Mouse (Mus musculus): ENCODE measurements at regions not wholly inside any gene's neighbourhood (a gene's known extent, or its start where the extent isn't known, plus 50 kb on each side); places are given as distances from the start of the nearest gene placed in this dataset.

DNA sequence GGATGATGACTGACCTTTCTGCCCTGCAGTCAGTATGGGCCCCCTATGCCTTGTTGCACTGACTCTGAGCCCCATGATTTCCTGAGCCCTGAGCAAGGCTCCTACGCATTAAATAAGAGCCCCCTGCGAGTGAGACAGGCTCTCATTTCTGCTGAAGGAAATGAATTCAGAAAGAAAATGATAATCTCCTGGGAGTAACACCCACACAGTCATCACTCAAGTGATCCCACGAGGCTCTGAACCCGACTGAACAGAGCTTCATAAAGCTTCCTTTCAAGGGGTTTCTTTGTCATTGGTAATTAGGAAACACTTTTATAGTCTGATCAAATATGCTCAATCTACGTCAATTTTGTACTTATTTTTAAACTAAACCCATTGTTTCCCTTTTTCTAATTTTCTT, 330.2 kb downstream of the Olfr1505 start:
- 54% methylated on average over 5 of the region's 5 CpGs for WGBS
- Histone ChIP-seq H3K4me3 (ENCODE audit: low read length) (no peak overlapping the region), H3K36me3 (ENCODE audit: control insufficient read depth, insufficient read depth, low read length) (no peaks in the 10 kb centered on the region), H3K9me3 (ENCODE audit: control insufficient read depth, low read length) (no peaks in the 10 kb centered on the region), H3K27ac (ENCODE audit: low read depth, low read length) (no peak overlapping the region), H3K4me2 (replicated peaks; ENCODE audit: low read depth, low read length) (no peak overlapping the region), H3K9ac (ENCODE audit: low read depth, low read length) (no peak overlapping the region), H3K27me3 (ENCODE audit: control insufficient read depth, insufficient read depth, low read length) (no peaks in the 10 kb centered on the region), H3K4me1 (ENCODE audit: control insufficient read depth, insufficient read depth, low read length) (peaks cover 9% of the 10 kb centered on the region)
- no peak for ATAC-seq (ENCODE audit: low FRiP score, low TSS enrichment)

DNA sequence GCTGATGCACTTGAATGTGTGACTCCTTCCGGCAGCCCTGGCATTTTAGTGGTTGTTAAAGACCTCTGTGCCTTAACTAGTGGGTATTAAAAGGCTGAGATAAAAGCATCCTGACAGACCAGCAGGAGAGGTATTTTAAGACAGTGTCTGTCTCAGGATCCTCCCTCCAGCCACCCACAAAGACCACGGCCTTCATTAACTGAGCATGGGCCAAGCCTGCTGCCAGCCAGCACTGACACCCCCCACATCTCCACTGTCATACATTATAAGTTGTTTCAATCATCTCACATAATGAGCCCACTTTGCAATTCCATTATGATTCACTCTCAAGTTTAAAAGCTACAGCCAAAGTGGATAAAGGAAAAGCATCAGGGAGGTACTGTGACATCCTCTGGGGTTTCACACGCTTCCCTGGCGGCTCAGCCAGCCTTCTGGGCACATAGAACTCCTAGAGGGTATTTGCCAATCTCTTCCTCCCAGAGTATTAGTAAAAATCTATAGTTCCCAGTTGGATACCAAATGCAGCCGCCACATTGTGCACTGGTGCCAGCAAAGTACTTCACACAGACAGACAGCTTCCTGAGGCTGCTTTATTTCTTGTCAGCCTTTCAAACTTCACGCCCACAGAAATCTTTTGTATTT, 333.8 kb downstream of the Olfr1505 start:
- H3K36me3 ChIP-seq (ENCODE audit: control insufficient read depth, insufficient read depth, low read length), result no peaks in the 10 kb centered on the region
- no peaks in the 10 kb centered on the region for H3K4me1 ChIP-seq (ENCODE audit: control insufficient read depth, insufficient read depth, low read length)
- no peaks in the 10 kb centered on the region for H3K9me3 ChIP-seq (ENCODE audit: control insufficient read depth, low read length)
- ATAC-seq (ENCODE audit: low FRiP score, low TSS enrichment), result no peak
- WGBS, result 83% methylated on average over 6 of the region's 6 CpGs
- no peak overlapping the region for H3K4me2 ChIP-seq (replicated peaks; ENCODE audit: low read depth, low read length)
- no peak overlapping the region for H3K27ac ChIP-seq (ENCODE audit: low read depth, low read length)
- no peak overlapping the region for H3K4me3 ChIP-seq (ENCODE audit: low read length)
- no peak overlapping the region for H3K9ac ChIP-seq (ENCODE audit: low read depth, low read length)
- H3K27me3 ChIP-seq (ENCODE audit: control insufficient read depth, insufficient read depth, low read length), result no peaks in the 10 kb centered on the region

DNA sequence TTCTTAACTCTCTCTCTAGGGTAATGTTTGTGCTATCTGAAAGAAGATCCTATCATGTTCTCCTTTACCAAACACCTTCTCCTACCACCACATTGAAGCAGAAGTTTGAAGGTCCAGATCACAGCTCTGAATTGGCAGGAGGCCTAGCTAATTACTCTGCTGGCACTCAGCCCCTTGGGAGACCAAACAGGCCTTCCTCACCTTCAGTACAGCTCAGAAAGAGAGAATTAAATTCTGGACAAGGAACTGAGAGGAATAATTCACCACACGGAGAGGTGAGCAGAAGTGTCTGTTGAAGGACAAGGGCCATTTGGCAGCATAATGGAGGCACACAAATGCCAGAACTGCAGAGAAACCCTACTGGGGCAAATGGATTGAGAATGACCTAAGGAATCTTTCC, 334.6 kb downstream of the Olfr1505 start:
- H3K9ac ChIP-seq (ENCODE audit: low read depth, low read length), result no peak overlapping the region
- no peak overlapping the region for H3K4me3 ChIP-seq (ENCODE audit: low read length)
- H3K9me3 ChIP-seq (ENCODE audit: control insufficient read depth, low read length), result no peaks in the 10 kb centered on the region
- H3K4me2 ChIP-seq (replicated peaks; ENCODE audit: low read depth, low read length), result no peak overlapping the region
- no peak overlapping the region for H3K27ac ChIP-seq (ENCODE audit: low read depth, low read length)
- no peaks in the 10 kb centered on the region for H3K36me3 ChIP-seq (ENCODE audit: control insufficient read depth, insufficient read depth, low read length)
- H3K4me1 ChIP-seq (ENCODE audit: control insufficient read depth, insufficient read depth, low read length), result no peaks in the 10 kb centered on the region
- no peak for ATAC-seq (ENCODE audit: low FRiP score, low TSS enrichment)
- no peaks in the 10 kb centered on the region for H3K27me3 ChIP-seq (ENCODE audit: control insufficient read depth, insufficient read depth, low read length)
- WGBS, result 34% methylated on average over 1 of the region's 1 CpGs

DNA sequence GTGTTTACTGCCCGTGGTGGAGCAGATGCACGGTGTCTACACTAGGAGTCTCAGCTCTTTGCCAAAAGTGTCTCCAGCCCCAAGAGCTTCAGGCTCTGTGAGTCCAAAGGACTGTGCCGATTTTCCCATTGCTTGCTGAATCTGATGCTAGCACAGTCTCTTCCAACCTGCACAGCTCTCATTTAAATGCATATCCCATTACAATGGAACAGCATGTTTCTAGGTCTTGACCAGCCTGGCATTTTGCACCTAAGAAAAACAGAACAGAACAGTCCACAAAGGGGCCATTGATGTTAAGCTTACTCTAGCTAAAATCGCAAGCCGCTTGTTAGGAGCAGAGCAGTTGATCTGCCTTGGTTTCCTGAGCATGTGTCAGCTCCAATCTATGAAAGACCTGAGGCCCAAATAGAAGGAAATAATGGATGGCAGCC, 339.2 kb downstream of the Tle4 start:
- Histone ChIP-seq H3K4me1 (ENCODE audit: control insufficient read depth, insufficient read depth, low read length) (no peaks in the 10 kb centered on the region), H3K27ac (ENCODE audit: low read depth, low read length) (no peak overlapping the region), H3K9ac (ENCODE audit: low read depth, low read length) (no peak overlapping the region), H3K9me3 (ENCODE audit: control insufficient read depth, low read length) (no peaks in the 10 kb centered on the region), H3K4me3 (ENCODE audit: low read length) (no peak overlapping the region), H3K36me3 (ENCODE audit: control insufficient read depth, insufficient read depth, low read length) (no peaks in the 10 kb centered on the region), H3K4me2 (replicated peaks; ENCODE audit: low read depth, low read length) (no peak overlapping the region), H3K27me3 (ENCODE audit: control insufficient read depth, insufficient read depth, low read length) (no peaks in the 10 kb centered on the region)
- no peak for ATAC-seq (ENCODE audit: low FRiP score, low TSS enrichment)
- WGBS, result 49% methylated on average over 5 of the region's 5 CpGs

GRCm38 (mm10) chr19:14259223-14259622, 338.6 kb downstream of the Tle4 start:
- 27% methylated on average over 2 of the region's 2 CpGs for WGBS
- H3K4me1 ChIP-seq (ENCODE audit: control insufficient read depth, insufficient read depth, low read length), result no peaks in the 10 kb centered on the region
- no peaks in the 10 kb centered on the region for H3K9me3 ChIP-seq (ENCODE audit: control insufficient read depth, low read length)
- no peak for ATAC-seq (ENCODE audit: low FRiP score, low TSS enrichment)
- H3K27me3 ChIP-seq (ENCODE audit: control insufficient read depth, insufficient read depth, low read length), result no peaks in the 10 kb centered on the region
- no peak overlapping the region for H3K9ac ChIP-seq (ENCODE audit: low read depth, low read length)
- no peak overlapping the region for H3K4me2 ChIP-seq (replicated peaks; ENCODE audit: low read depth, low read length)
- H3K36me3 ChIP-seq (ENCODE audit: control insufficient read depth, insufficient read depth, low read length), result no peaks in the 10 kb centered on the region
- H3K4me3 ChIP-seq (ENCODE audit: low read length), result no peak overlapping the region
- no peak overlapping the region for H3K27ac ChIP-seq (ENCODE audit: low read depth, low read length)

DNA sequence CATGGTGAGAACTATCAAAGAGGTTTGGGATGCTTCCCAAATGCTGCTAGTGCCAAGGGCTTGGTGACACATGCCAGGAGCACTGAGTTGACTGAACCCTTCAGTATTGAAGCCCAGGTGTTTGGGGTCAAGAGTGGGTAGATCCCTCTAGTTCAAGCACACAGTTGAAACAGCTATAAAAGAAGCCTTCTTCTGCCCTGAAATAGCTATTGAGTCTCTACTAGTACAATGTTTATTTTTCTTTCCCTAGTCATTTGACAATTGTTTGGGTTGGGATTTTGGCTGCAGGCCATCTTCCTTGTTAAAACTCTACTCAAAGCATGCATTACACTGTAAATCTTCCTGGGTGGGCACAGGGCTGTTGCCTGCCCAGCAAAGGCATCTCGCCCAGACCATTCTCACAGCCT, 308.5 kb downstream of the Tle4 start:
- Histone ChIP-seq H3K9me3 (ENCODE audit: control insufficient read depth, low read length) (no peaks in the 10 kb centered on the region), H3K27me3 (ENCODE audit: control insufficient read depth, insufficient read depth, low read length) (no peaks in the 10 kb centered on the region), H3K27ac (ENCODE audit: low read depth, low read length) (no peak overlapping the region), H3K4me1 (ENCODE audit: control insufficient read depth, insufficient read depth, low read length) (no peaks in the 10 kb centered on the region), H3K36me3 (ENCODE audit: control insufficient read depth, insufficient read depth, low read length) (no peaks in the 10 kb centered on the region), H3K4me2 (replicated peaks; ENCODE audit: low read depth, low read length) (no peak overlapping the region), H3K9ac (ENCODE audit: low read depth, low read length) (no peak overlapping the region), H3K4me3 (ENCODE audit: low read length) (no peak overlapping the region)
- no peak; the same call in 1 of the 2 replicates for ATAC-seq (ENCODE audit: low FRiP score, low TSS enrichment)
- 48% methylated on average over 1 of the region's 1 CpGs for whole genome bisulfite sequencing

- no peaks in the 10 kb centered on the region for H3K27me3 ChIP-seq (ENCODE audit: control insufficient read depth, insufficient read depth, low read length)
- WGBS, result 89% methylated on average over 6 of the region's 6 CpGs
- no peak for ATAC-seq (ENCODE audit: low FRiP score, low TSS enrichment)
- no peaks in the 10 kb centered on the region for H3K9me3 ChIP-seq (ENCODE audit: control insufficient read depth, low read length)
- H3K36me3 ChIP-seq (ENCODE audit: control insufficient read depth, insufficient read depth, low read length), result no peaks in the 10 kb centered on the region
- no peaks in the 10 kb centered on the region for H3K4me1 ChIP-seq (ENCODE audit: control insufficient read depth, insufficient read depth, low read length)
- H3K27ac ChIP-seq (ENCODE audit: low read depth, low read length), result no peak overlapping the region
- no peak overlapping the region for H3K9ac ChIP-seq (ENCODE audit: low read depth, low read length)
- H3K4me3 ChIP-seq (ENCODE audit: low read length), result no peak overlapping the region
- no peak overlapping the region for H3K4me2 ChIP-seq (replicated peaks; ENCODE audit: low read depth, low read length)
Measured at GRCm38 (mm10) chr19:14290911-14291310, 306.9 kb downstream of the Tle4 start.

DNA sequence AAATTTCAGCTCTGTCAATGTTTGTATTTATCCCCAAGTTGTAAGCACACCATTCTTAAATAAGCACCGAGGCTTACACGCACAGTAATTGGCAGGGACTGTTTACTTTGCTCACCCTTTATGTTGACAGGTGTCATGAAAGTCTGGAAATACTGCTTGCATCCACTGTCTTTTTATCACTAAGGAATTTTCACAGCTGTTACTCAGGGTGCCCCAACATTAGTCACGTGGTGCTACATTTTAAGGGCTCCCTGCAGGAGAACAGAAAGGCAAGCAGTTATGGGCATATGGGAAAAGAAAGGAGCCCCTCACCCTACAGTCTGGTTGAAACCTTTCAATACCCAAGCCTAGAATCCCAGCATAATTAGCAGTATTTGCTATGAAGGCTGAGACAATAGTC, 304.7 kb downstream of the Tle4 start:
- no peak overlapping the region for H3K4me3 ChIP-seq (ENCODE audit: low read length)
- no peak overlapping the region for H3K27ac ChIP-seq (ENCODE audit: low read depth, low read length)
- WGBS, result 69% methylated on average over 3 of the region's 3 CpGs
- H3K27me3 ChIP-seq (ENCODE audit: control insufficient read depth, insufficient read depth, low read length), result no peaks in the 10 kb centered on the region
- H3K4me2 ChIP-seq (replicated peaks; ENCODE audit: low read depth, low read length), result no peak overlapping the region
- no peak overlapping the region for H3K9ac ChIP-seq (ENCODE audit: low read depth, low read length)
- H3K36me3 ChIP-seq (ENCODE audit: control insufficient read depth, insufficient read depth, low read length), result no peaks in the 10 kb centered on the region
- no peak for ATAC-seq (ENCODE audit: low FRiP score, low TSS enrichment)
- H3K9me3 ChIP-seq (ENCODE audit: control insufficient read depth, low read length), result no peaks in the 10 kb centered on the region
- H3K4me1 ChIP-seq (ENCODE audit: control insufficient read depth, insufficient read depth, low read length), result no peaks in the 10 kb centered on the region

GRCm38 (mm10) chr19:14301176-14301943, 296.5 kb downstream of the Tle4 start:
- Histone ChIP-seq H3K27me3 (ENCODE audit: control insufficient read depth, insufficient read depth, low read length) (no peaks in the 10 kb centered on the region), H3K9ac (ENCODE audit: low read depth, low read length) (no peak overlapping the region)
- no peak for ATAC-seq (ENCODE audit: low FRiP score, low TSS enrichment)

More at GRCm38 (mm10) chr19:14301176-14301943, 296.5 kb downstream of the Tle4 start:
- no peaks in the 10 kb centered on the region for H3K9me3 ChIP-seq (ENCODE audit: control insufficient read depth, low read length)
- H3K4me1 ChIP-seq (ENCODE audit: control insufficient read depth, insufficient read depth, low read length), result no peaks in the 10 kb centered on the region
- WGBS, result 87% methylated on average over 6 of the region's 6 CpGs
- H3K27ac ChIP-seq (ENCODE audit: low read depth, low read length), result no peak overlapping the region
- H3K4me2 ChIP-seq (replicated peaks; ENCODE audit: low read depth, low read length), result no peak overlapping the region
- H3K36me3 ChIP-seq (ENCODE audit: control insufficient read depth, insufficient read depth, low read length), result no peaks in the 10 kb centered on the region
- H3K4me3 ChIP-seq (ENCODE audit: low read length), result no peak overlapping the region
